22 mouse cellular contexts compared by ENCODE assay signal in genomic region chr6:148627090-148627605, GRCm38 (mm10).
DNase-seq lines count a peak whose midpoint lies in the region; ATAC-seq lines count a peak whose summit lies in the region.
"Had no signal": no experiment of that assay in that cellular context is flagged by ENCODE, and none has a peak within 500 bp of the region (broad histone marks: within the 10 kb centered on the region; RNA-seq: fewer than 3 reads in every experiment).

No protein-coding gene starts in this region.

- no peaks in the 10 kb centered on the region for H3K27me3 ChIP-seq in limb, embryonic 15.5 days
- H3K27me3 ChIP-seq: intestine, embryonic 15.5 days had no signal

- no peak for ATAC-seq in limb, embryonic 15.5 days (ENCODE audit: insufficient number of reproducible peaks, low FRiP score, low TSS enrichment, low read depth)
- no peak for ATAC-seq in megakaryocyte, adult 5-6 weeks (ENCODE audit: poor library complexity, severe bottlenecking)
- ATAC-seq: activated CD4-positive, CD25-positive, alpha-beta regulatory T cell, adult 4 months; forebrain, embryonic 14.5 days; intestine, embryonic 15.5 days; Patski had no signal

- no peak overlapping the region for H3K4me3 ChIP-seq in limb, embryonic 15.5 days
- H3K4me3 ChIP-seq: forebrain, embryonic 10.5 days; hindbrain, embryonic 10.5 days; intestine, embryonic 15.5 days had no signal

- 0 out of 2 replicates have a peak overlapping the region, but pooled peaks have one; percentile 17 for H3K27ac ChIP-seq in limb, embryonic 15.5 days
- H3K27ac ChIP-seq: forebrain, embryonic 10.5 days; hindbrain, embryonic 10.5 days; hindbrain, embryonic 14.5 days; intestine, embryonic 15.5 days had no signal

- 85% methylated on average over 1 of the region's 1 CpGs for WGBS in limb, embryonic 15.5 days

- peaks cover 6% of the 10 kb centered on the region; the same call in 1 of the 2 replicates for H3K4me1 ChIP-seq in limb, embryonic 15.5 days
- H3K4me1 ChIP-seq: forebrain, embryonic 10.5 days; hindbrain, embryonic 10.5 days; intestine, embryonic 15.5 days had no signal

- no peak overlapping the region for H3K9ac ChIP-seq in limb, embryonic 15.5 days
- H3K9ac ChIP-seq: hindbrain, embryonic 14.5 days; intestine, embryonic 15.5 days had no signal

- peak; percentile 79 for DNase-seq in heart, adult 11 months
- DNase-seq in heart, postnatal 25 days (ENCODE audit: low spot score): no peak
- peak; percentile 24 for DNase-seq in right cerebral cortex, adult 18-20 months
- no peak for DNase-seq in right cerebral cortex, postnatal 10 days (ENCODE audit: low spot score in 2 of 2)
- peak; percentile 60 for DNase-seq in brain, adult 2 months (ENCODE audit: low read depth, low spot score)
- no peak for DNase-seq in B cell, adult 2 months
- DNase-seq: adrenal gland, adult 2 months; adrenal gland, postnatal 36 days; cerebellum, adult 11 months; cerebellum, adult 8-10 months; cerebellum, postnatal 14 days; gastrocnemius, postnatal 10 days; heart, postnatal 10 days had no signal

- no peaks in the 10 kb centered on the region for H3K9me3 ChIP-seq in limb, embryonic 15.5 days
- H3K9me3 ChIP-seq: forebrain, embryonic 10.5 days; hindbrain, embryonic 10.5 days; intestine, embryonic 15.5 days had no signal

- H3K4me2 ChIP-seq in limb, embryonic 15.5 days: no peak overlapping the region
- H3K4me2 ChIP-seq: hindbrain, embryonic 14.5 days; intestine, embryonic 15.5 days had no signal

- intact Hi-C loops in heart, postnatal 25 days (cut with DNase I): no loop called here

- no peaks in the 10 kb centered on the region for H3K36me3 ChIP-seq in limb, embryonic 15.5 days
- H3K36me3 ChIP-seq: forebrain, embryonic 10.5 days; hindbrain, embryonic 10.5 days; intestine, embryonic 15.5 days had no signal

Comparison
In these comparisons a context has a peak if more than half of its experiments do, and no peak if none do; other contexts are left out.
1. DNase-seq: peak in heart, adult 11 months (single experiment), right cerebral cortex, adult 18-20 months (single experiment) and brain, adult 2 months (single experiment); none in heart, postnatal 25 days (single experiment), right cerebral cortex, postnatal 10 days (0 of 2) and B cell, adult 2 months (0 of 2).